Mouse (Mus musculus): ENCODE data around the gene Gmds.

DNA sequence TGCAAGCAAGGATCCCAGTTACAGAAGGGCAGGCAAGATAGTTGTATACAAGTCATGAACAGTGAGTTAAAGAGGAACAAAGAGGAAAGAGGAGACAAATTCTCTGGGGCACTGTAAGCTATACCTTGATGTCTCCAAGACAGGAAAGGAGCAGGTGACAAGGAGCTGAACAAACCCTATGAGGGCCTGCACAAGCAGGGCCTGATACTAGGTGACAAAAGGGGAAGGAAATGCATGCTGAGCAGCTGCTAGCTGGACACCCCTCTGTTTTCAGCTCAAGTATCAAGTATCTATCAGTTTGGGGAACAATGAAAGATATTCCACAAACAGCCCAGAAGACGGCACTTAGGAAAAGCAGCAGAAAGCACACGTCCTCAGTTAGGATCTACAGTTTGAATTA is 193.4 kb downstream of the Gmds start:
- TF ChIP-seq POLR2A (IDR thresholded peaks at IDR 0.05; ENCODE audit: control insufficient read depth, extremely low read depth, insufficient read depth, low read length, poor library complexity) (no peak), CTCF (IDR thresholded peaks at IDR 0.05; ENCODE audit: borderline replicate concordance, control insufficient read depth, extremely low read depth, insufficient read depth, low read length, poor library complexity) (no peak)

Measured in thymus, adult 2 months (tissue).